Mouse (Mus musculus) urinary bladder, postnatal 36 days (tissue): Measurements from ENCODE around the gene Il2rg.

Source experiments
- DNase-seq, 2 experiments: peaks; one replicate each; pipeline ENCODE4 v3.0.0; 2022; ENCODE audit warnings: low spot score in 2 of 2, mixed read lengths in 1 of 2

Il2rg gene

DNA sequence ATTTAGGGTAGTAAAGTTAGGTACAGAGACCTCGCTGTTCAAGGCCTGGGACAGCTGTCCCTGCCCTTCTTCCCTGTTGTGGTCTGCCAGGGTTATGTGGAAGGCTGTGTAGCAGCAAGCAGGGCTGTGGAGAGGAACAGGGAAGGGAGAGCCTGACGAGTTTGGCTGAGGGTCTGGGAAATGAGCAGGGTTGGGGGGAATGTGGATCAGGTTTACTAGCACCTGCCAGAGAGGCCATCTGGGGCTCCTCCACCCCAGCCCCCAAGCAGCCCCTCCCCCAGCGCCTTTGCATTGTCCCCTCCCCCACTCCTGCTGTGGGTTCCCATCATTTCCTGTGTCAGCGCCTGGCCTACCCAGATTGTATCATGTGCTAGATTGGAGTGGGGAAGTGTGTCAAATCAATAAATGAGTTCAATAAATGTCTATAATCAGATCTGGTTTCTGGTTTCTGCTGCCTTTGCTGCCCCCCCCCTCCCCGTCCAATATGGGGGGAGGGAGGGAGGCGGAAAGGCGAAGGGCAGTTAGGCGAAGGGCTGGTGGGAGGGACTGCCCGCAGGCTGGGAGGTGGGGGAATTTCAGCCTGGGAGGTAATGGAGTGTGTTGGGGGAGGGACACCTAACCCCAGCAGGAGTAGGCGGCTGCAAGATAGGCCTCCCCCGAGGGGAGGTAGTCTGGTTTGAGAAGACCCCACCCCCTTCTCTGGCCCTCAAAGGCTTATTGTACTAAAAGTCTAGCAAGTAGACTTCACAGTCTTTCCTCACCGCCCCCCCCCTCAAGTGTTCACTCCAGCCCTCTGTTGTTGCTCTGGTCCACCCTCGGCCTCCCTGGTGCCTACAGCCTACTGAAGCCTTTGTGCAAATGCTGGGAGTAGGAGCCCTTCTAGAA lies 7.4 kb downstream of the Il2rg start:
- DNase-seq = no peak

DNA sequence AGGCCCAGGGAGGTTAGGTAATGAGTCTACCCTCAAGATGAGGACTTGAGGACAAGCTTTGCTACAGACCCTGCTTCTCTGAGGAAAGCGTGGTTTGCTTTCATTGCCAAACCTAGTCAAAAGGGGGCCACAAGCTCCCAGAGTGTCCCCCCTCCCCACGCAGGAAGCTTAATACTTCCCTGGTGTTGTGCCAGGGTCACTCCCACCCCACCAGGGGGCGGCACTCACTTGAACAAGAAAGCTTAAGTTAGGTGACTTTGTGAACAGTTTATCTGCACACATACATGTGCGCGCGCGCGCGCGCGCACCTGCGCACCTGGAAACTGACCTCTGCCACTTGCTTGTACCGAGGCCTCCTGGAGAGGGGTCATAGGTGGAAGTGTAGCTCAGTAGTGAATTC lies 11.5 kb downstream of the Il2rg start:
- no peak for DNase-seq

DNA sequence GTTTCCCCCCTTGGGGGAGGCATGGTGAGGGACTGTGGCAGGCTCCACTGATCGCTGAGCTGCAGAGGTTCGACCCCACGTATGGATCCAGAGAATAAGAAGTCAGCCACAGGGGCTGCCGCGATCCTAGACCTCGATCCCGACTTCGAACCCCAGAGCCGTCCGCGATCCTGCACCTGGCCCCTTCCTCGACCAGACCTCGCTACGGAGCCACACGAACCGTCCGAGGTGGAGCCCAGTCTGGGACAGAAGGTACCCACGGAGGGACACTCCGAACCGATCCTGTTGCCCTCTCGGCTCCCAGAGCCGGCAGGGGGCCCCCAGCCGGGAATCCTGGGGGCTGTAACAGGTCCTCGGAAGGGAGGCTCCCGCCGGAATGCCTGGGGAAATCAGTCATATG lies 13.3 kb downstream of the Il2rg start:
- DNase-seq = no peak

DNA sequence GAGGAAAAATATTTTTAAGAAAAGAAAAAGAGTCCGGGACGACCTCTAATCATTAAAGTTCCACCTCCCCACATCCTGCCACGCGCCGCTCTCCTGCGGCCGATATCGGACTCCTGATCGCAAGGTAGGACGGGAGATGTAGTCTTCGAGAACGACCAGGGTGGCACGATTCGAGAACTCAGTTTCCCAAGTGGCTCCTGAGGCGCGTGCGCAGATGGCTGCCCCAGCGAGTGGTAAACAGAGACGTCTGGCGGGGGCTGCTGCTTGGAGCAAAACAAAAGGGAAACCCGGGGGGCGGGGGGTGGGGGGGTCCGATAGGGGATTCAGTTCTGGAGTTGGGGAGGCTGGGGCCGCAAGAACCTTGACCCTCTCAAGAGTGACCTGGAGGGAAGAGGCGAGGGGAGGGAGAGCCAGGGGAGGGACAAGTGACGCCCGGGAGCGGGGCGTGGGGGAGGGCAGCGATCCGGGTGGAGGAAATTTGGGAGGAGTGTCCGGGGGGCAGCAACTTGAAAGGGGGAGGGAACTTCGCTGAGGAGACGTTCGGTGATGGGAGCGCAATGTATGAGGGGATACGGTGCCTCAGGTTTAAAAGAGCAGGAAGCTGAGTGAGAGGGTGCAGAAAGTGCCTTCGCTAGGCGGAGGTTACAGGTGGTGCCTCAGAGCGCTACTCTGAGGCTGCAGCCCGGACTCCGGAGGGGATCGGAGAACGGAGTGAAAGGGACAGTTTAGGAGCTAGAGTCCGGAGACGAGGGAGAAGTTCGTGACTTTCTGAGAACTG lies 13.9 kb downstream of the Il2rg start, which contains the start of gene Foxo4:
TSS of gene Foxo4 (plus strand) at position 577 of the 778 bp plus-strand sequence.
- peak; percentile 70 to 87 for DNase-seq

DNA sequence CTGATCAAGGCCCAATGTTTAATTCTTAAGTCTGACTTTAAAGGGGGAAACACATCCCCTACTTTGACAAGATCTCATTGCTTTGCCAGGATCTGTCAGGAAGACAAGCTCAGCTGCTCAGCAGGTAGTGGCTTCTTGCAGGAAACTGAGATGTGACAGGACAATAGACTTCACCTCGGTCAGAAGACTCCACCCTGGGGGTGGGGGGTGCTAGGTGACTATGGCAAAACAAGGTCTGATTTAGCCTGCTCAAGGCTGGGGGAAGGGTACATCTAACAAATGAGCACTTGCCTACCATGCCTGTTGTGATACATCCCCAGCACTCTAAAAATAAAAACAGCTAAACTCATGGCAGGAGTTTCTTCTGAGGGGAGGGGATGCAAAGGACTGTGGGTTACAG lies 23.0 kb downstream of the Il2rg start:
- no peak for DNase-seq

DNA sequence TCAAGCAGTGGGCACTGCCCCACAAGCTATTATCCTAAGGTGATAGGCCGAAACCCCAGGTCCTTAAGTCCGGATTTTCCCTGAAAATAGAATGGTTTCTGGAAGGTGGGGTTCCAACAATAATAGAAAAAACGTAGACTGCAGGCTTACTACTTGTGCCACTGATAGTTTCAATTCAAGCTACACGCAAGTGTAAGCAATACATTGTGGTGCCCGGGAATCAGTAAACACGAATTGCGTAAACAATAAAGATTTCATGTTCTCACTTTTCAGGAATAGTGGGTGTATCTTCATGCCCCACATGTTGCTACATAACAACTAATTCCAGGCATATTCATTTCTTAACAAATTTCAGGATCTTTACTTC lies 45.3 kb downstream of the Il2rg start:
- no peak for DNase-seq

DNA sequence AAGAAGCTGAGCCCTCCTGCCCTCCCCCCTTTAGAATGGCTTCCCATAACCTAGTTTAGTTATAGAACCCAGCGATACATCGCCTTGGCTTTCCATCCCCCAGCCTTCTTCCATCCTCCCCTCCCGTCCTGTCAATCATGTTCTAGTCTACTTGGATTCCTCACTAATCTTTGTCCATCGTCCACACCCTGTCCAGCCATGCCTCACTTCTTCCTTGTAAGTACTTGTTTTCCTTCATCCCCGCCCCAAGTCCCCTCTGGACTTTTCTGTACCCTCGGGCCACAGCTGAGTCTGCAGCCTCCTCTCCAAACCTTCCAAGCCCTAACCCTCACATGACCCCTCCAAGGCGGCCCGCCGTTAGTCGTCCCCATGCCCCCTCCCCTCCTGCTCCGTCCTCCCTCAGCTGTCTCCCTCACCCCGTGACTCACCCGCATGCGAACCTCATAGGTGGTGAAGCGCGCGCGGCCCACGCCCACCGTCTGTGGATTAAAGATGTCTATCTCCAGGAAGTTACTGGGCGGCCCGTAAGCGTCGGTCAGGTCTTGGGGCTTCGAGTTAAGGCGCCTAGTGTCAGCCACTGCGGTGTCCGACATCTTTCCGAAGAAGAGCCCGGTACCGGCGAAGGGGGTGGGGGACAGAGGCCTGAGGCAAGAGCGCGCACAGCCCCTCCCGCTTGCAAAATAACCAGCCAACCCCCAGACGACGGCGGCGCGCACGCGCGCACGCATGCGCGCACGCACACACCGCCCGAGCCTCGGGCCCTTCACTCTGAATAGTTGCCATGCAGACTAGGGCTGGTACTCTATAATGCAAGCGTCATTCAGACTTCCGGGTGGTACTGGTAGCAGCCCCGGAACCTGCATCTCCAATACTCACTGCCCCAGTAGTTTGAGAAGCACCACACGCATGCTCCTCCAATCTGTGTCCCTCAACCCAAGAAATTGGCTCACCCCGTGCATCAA lies 45.9 kb downstream of the Il2rg start, which contains the start of gene Snx12:
TSS of gene Snx12 (minus strand) at position 730 of the 962 bp plus-strand sequence.
- peak; percentile 71 to 78 for DNase-seq
